Mouse (Mus musculus) pancreas, adult 10 weeks (tissue): ENCODE data around the gene Actl11. TPM values are rescaled to one million over a fixed set of nuclear protein-coding genes. Genes with fewer than 3 reads are reported as not detected.

Experiments
- polyA plus RNA-seq: library from polyadenylated mRNA; stranded (reverse); fragments of 350-450 nt; fragmentation: Illumina TruSeq; extraction: RNeasy Lipid Tissue Mini Kit (QIAGEN cat#74804); gene quantifications from one replicate; pipeline ENCODE4 v1.2.3, GENCODE M21; 2015; ENCODE audit warnings: low read depth, low replicate concordance; ENCODE audit not compliant: insufficient read depth

The Actl11 gene
- not detected for polyA plus RNA-seq

GRCm38 (mm10) chr9:107928169-107928568 lies at the start of gene Actl11:
TSS of gene Actl11 (plus strand) at chr9:107928469.

DNA sequence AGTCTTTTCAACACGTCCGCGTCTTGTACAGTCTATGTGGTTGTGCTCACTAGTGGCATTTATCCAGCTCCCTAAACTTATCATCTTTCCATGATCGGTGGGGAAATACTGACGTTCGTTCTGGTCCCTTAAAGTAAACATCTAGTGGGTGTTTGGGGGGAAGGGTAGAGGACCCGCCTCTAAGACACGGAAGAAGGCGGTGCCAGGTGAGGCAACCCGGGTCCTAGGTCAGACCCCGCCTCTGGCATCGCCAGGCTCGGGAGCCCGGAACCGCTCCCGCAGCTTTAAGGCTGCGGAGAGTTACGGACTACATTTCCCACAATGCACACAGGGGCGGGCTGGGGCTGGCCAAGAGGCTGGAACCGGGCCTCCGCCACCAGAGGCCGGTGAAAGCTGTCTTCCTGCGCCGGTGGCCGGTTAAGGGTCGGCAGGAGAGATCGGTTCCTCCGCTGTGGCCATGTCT lies 40.4 kb upstream of the Actl11 start, which contains the start of gene Mon1a:
Gene Mon1a (plus strand): TSS at position 348 of the 463 bp plus-strand sequence.

DNA sequence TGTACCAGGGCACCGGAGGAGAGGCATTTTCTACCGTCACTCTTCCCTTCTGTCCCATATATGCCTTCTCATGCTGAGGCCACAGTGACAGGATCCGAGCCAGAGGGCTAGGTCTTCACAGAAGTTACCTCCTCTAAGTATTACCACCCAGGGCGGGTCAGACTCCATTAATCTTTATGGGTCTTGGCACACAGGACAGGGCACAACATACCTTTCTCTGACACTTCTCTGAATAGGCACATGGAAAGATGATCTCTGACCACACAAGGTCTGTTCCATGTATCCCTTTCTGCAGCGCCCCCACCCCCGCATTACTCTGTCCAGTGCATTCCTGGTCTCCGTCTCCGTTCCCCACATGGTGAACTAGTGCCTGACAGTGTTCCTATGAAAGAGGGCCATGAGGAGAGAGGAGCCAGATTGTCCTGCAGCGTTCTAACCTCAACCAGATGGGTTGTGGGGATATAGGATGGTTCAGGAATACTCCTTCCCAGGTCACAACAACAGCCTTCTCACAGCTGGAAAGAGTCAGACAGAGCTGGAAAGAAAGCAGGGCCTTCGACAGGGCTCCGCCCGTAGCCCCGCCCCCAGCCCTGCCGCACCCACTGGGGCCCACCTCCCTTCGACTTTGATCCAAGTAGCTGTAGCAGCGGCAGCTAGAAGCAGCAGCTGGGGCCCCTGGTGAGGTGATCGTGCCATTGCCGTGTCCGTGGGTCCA lies 21.9 kb upstream of the Actl11 start, which contains the start of gene Mst1r:
Gene Mst1r (plus strand): TSS at position 622 of the 715 bp plus-strand sequence.

GRCm38 (mm10) chr9:107935374-107935773 lies 7.1 kb downstream of the Actl11 start, which contains the start of gene Camkv:
TSS of gene Camkv (plus strand) at chr9:107935674.

GRCm38 (mm10) chr9:107949922-107950235 lies 21.6 kb downstream of the Actl11 start, which contains the start of gene Traip:
TSS of gene Traip (plus strand) at chr9:107950136.

DNA sequence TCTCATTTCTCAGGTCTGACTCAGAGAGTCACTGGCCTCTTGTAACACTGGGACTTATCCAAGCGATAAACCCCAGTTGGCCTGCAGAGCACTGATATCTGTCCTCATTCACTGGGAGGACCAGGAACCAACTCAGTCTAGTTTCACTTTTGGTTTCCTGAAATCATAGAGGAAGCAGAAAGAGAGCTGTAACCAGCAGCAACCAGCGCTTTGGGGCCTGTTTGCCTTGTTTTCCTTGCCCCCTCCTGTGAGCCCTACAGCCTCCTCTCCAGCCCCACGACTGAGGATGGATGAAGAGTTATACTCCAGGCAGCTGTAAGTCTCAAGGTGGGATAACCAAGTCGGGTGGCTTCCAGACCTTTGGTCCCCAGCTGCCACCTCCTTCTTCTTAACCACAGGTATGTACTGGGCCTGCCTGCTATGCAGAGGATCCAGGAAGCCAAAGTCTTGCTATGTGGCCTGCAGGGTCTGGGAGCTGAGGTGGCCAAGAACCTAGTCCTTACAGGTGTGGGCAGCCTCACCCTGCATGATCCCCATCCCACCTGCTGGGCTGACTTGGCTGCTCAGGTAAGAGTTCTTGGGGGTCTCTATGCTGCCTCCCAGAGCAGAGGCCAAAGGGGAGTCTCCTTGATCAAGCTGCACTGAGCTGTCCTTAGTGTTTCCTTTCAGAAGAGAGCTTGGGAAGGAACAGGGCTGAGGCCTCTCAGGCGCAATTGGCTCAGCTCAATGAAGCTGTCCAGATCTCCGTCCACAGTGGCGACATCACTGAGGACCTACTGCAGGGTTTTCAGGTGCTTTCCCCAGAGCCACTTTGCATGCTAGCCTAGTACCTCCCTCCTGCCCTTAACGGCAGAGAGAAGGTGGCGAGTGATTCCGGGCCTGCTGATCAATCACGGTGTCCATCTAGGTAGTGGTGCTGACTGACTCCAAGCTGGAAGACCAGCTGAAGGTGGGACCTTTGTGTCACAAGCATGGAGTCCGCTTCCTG lies 47.4 kb downstream of the Actl11 start, which contains the start of gene Uba7:
Gene Uba7 (plus strand): TSS at position 107 of the 988 bp plus-strand sequence.

Other genes starting within 250 kb of the Actl11 start
- gene Gnat1, start 248.8 kb upstream of the Actl11 start, polyA plus RNA-seq: not detected
- gene Sema3f, start 218.0 kb upstream of the Actl11 start, polyA plus RNA-seq: 19.9 TPM
- gene Rbm5, start 157.5 kb upstream of the Actl11 start, polyA plus RNA-seq: 36.6 TPM
- gene Rbm6, start 55.2 kb upstream of the Actl11 start, polyA plus RNA-seq: 27.2 TPM
- 9.7 TPM for gene Mon1a, start 40.3 kb upstream of the Actl11 start, polyA plus RNA-seq
- gene Mst1r, start 21.6 kb upstream of the Actl11 start, polyA plus RNA-seq: 3.4 TPM
- not detected for gene Camkv, start 7.2 kb downstream of the Actl11 start, polyA plus RNA-seq
- not detected for gene Traip, start 21.7 kb downstream of the Actl11 start, polyA plus RNA-seq
- 17.0 TPM for gene Uba7, start 47.0 kb downstream of the Actl11 start, polyA plus RNA-seq
- gene Gm20661, start 54.6 kb downstream of the Actl11 start, polyA plus RNA-seq: not detected
- gene Inka1, start 57.4 kb downstream of the Actl11 start, polyA plus RNA-seq: 3.5 TPM
- gene Cdhr4, start 64.0 kb downstream of the Actl11 start, polyA plus RNA-seq: not detected
- not detected for gene Gm20662, start 67.9 kb downstream of the Actl11 start, polyA plus RNA-seq
- 29.1 TPM for gene Ip6k1, start 74.0 kb downstream of the Actl11 start, polyA plus RNA-seq
- gene Gmppb, start 120.8 kb downstream of the Actl11 start, polyA plus RNA-seq: 11.7 TPM
- 1.6 TPM for gene Amigo3, start 124.7 kb downstream of the Actl11 start, polyA plus RNA-seq
- not detected for gene Mst1, start 152.0 kb downstream of the Actl11 start, polyA plus RNA-seq
- gene Rnf123, start 154.9 kb downstream of the Actl11 start, polyA plus RNA-seq: 23.7 TPM
- gene Apeh, start 166.1 kb downstream of the Actl11 start, polyA plus RNA-seq: 40.1 TPM